Mouse (Mus musculus) embryonic facial prominence, embryonic 14.5 days (tissue): ENCODE measurements at regions not wholly inside any gene's neighbourhood (a gene's known extent, or its start where the extent isn't known, plus 50 kb on each side); places are given as distances from the start of the nearest gene placed in this dataset.

Experiments used
- ATAC-seq: fragments of 200-750 bp; cut with Nextera tagmentation; 2 replicates; pipeline ENCODE4 v1.8.0; 2017; ENCODE audit warnings: low read depth, moderate number of reproducible peaks, moderate TSS enrichment
- DNase-seq: peaks from one replicate; pipeline ENCODE4 v3.0.0-alpha.2; 2015; ENCODE audit warnings: low spot score
- H3K27ac ChIP-seq: fragments of 300-500 bp; sonication (generic); replicated peaks from 2 replicates; pipeline ENCODE4 v1.5.1; 2014; ENCODE audit warnings: low read depth, mild to moderate bottlenecking, low read length, moderate library complexity
- H3K27me3 ChIP-seq: fragments of 300-500 bp; sonication (generic); replicated peaks from 2 replicates; pipeline ENCODE4 v1.6.1; 2014; ENCODE audit warnings: low read length; ENCODE audit not compliant: control insufficient read depth, insufficient read depth
- H3K36me3 ChIP-seq: fragments of 300-500 bp; sonication (generic); 2 replicates; pipeline ENCODE4 v1.6.1; 2014; ENCODE audit warnings: low read length, mixed read lengths; ENCODE audit not compliant: control insufficient read depth, insufficient read depth
- H3K4me1 ChIP-seq: fragments of 300-500 bp; sonication (generic); 2 replicates; pipeline ENCODE4 v1.6.1; 2014; ENCODE audit warnings: antibody characterized with exemption, low read length; ENCODE audit not compliant: control insufficient read depth, insufficient read depth
- H3K4me2 ChIP-seq: fragments of 300-500 bp; sonication (generic); 2 replicates; pipeline ENCODE4 v1.6.1; 2014; ENCODE audit warnings: low read depth, mild to moderate bottlenecking, low read length, moderate library complexity, mixed read lengths
- H3K4me3 ChIP-seq: fragments of 300-500 bp; sonication (generic); 2 replicates; pipeline ENCODE4 v1.5.1; 2014; ENCODE audit warnings: low read depth, mild to moderate bottlenecking, low read length
- H3K9ac ChIP-seq: fragments of 300-500 bp; sonication (generic); 2 replicates; pipeline ENCODE4 v1.6.1; 2014; ENCODE audit warnings: low read depth, mild to moderate bottlenecking, low read length, moderate library complexity, mixed read lengths
- H3K9me3 ChIP-seq: fragments of 300-500 bp; sonication (generic); 2 replicates; pipeline ENCODE4 v1.6.1; 2016; ENCODE audit warnings: low read length; ENCODE audit not compliant: control insufficient read depth
- WGBS: fragments of 180-500 bp; shearing (Covaris S2); extraction: QIAGEN DNeasy Blood & Tissue Kit; methylation state at CpG from one replicate; pipeline ENCODE4 v1.1.7; 2014; 5-methylcytosine and 5-hydroxymethylcytosine counted together

- H3K4me2 ChIP-seq: no peak overlapping the region
- H3K27ac ChIP-seq: no peak overlapping the region
- no peak overlapping the region for H3K9ac ChIP-seq
- ATAC-seq (peak; percentile 86), DNase-seq (peak; percentile 69)
- no peaks in the 10 kb centered on the region; the same call in 1 of the 2 replicates for H3K4me1 ChIP-seq
- WGBS: 56% methylated on average over 18 of the region's 18 CpGs
- H3K27me3 ChIP-seq: no peaks in the 10 kb centered on the region
- H3K4me3 ChIP-seq: no peak overlapping the region
- no peaks in the 10 kb centered on the region for H3K9me3 ChIP-seq
- H3K36me3 ChIP-seq: no peaks in the 10 kb centered on the region
Measured at GRCm38 (mm10) chr1:63953229-63953883, 168.7 kb downstream of the Klf7 start.

- Histone ChIP-seq H3K9ac (no peak overlapping the region), H3K4me3 (no peak overlapping the region), H3K36me3 (no peaks in the 10 kb centered on the region), H3K4me2 (no peak overlapping the region), H3K4me1 (no peaks in the 10 kb centered on the region; the same call in 1 of the 2 replicates), H3K27me3 (no peaks in the 10 kb centered on the region), H3K27ac (no peak overlapping the region), H3K9me3 (no peaks in the 10 kb centered on the region)
- DNase-seq (no peak), ATAC-seq (no peak)
- 70% methylated on average over 7 of the region's 7 CpGs for WGBS
Measured at GRCm38 (mm10) chr1:63951663-63952062, 170.4 kb downstream of the Klf7 start.

GRCm38 (mm10) chr1:63947278-63947677 is 174.8 kb downstream of the Klf7 start:
- no peak overlapping the region for H3K4me3 ChIP-seq
- no peak overlapping the region for H3K4me2 ChIP-seq
- WGBS: 72% methylated on average over 1 of the region's 1 CpGs
- no peak for ATAC-seq
- no peak overlapping the region for H3K9ac ChIP-seq
- no peaks in the 10 kb centered on the region for H3K27me3 ChIP-seq
- no peaks in the 10 kb centered on the region for H3K36me3 ChIP-seq
- H3K27ac ChIP-seq: no peak overlapping the region
- DNase-seq: no peak
- H3K9me3 ChIP-seq: no peaks in the 10 kb centered on the region
- H3K4me1 ChIP-seq: no peaks in the 10 kb centered on the region

GRCm38 (mm10) chr1:63946834-63947233 is 175.2 kb downstream of the Klf7 start:
- ATAC-seq (no peak), DNase-seq (no peak)
- H3K4me1 ChIP-seq: no peaks in the 10 kb centered on the region
- WGBS: 59% methylated on average over 5 of the region's 5 CpGs
- no peaks in the 10 kb centered on the region for H3K9me3 ChIP-seq
- H3K9ac ChIP-seq: no peak overlapping the region
- H3K4me2 ChIP-seq: no peak overlapping the region
- H3K4me3 ChIP-seq: no peak overlapping the region
- no peaks in the 10 kb centered on the region for H3K27me3 ChIP-seq
- H3K27ac ChIP-seq: no peak overlapping the region
- no peaks in the 10 kb centered on the region for H3K36me3 ChIP-seq

GRCm38 (mm10) chr1:63944786-63945185 is 175.7 kb upstream of the 4933402D24Rik start:
- 67% methylated on average over 3 of the region's 3 CpGs for WGBS

GRCm38 (mm10) chr1:63938416-63938815 is 169.3 kb upstream of the 4933402D24Rik start:
- Histone ChIP-seq H3K27ac (no peak overlapping the region), H3K4me3 (no peak overlapping the region), H3K4me1 (no peaks in the 10 kb centered on the region), H3K36me3 (no peaks in the 10 kb centered on the region), H3K9me3 (no peaks in the 10 kb centered on the region), H3K9ac (no peak overlapping the region), H3K27me3 (no peaks in the 10 kb centered on the region), H3K4me2 (no peak overlapping the region)
- ATAC-seq (no peak), DNase-seq (no peak)
- 29% methylated on average over 4 of the region's 4 CpGs for WGBS

More at GRCm38 (mm10) chr1:63944786-63945185, 175.7 kb upstream of the 4933402D24Rik start:
- Histone ChIP-seq H3K4me3 (no peak overlapping the region), H3K4me2 (no peak overlapping the region), H3K27ac (no peak overlapping the region), H3K36me3 (no peaks in the 10 kb centered on the region), H3K9me3 (no peaks in the 10 kb centered on the region), H3K4me1 (no peaks in the 10 kb centered on the region), H3K9ac (no peak overlapping the region), H3K27me3 (no peaks in the 10 kb centered on the region)
- DNase-seq (no peak), ATAC-seq (no peak)

GRCm38 (mm10) chr1:63937480-63937879 is 168.4 kb upstream of the 4933402D24Rik start:
- WGBS: 77% methylated on average over 3 of the region's 3 CpGs

GRCm38 (mm10) chr1:63934570-63935280 is 165.7 kb upstream of the 4933402D24Rik start:
- WGBS: 85% methylated on average over 8 of the region's 8 CpGs
- Histone ChIP-seq H3K9me3 (no peaks in the 10 kb centered on the region), H3K4me3 (no peak overlapping the region), H3K27ac (no peak overlapping the region), H3K36me3 (no peaks in the 10 kb centered on the region), H3K4me1 (no peaks in the 10 kb centered on the region), H3K4me2 (no peak overlapping the region), H3K27me3 (no peaks in the 10 kb centered on the region), H3K9ac (no peak overlapping the region)
- ATAC-seq (no peak), DNase-seq (no peak)

More at GRCm38 (mm10) chr1:63937480-63937879, 168.4 kb upstream of the 4933402D24Rik start:
- Histone ChIP-seq H3K36me3 (no peaks in the 10 kb centered on the region), H3K9ac (no peak overlapping the region), H3K4me3 (no peak overlapping the region), H3K4me1 (no peaks in the 10 kb centered on the region), H3K27me3 (no peaks in the 10 kb centered on the region), H3K4me2 (no peak overlapping the region), H3K27ac (no peak overlapping the region), H3K9me3 (no peaks in the 10 kb centered on the region)
- ATAC-seq: no peak
- no peak for DNase-seq

GRCm38 (mm10) chr1:63932484-63932883 is 163.4 kb upstream of the 4933402D24Rik start:
- WGBS: 77% methylated on average over 9 of the region's 9 CpGs
- Histone ChIP-seq H3K27ac (no peak overlapping the region), H3K9me3 (no peaks in the 10 kb centered on the region), H3K4me1 (no peaks in the 10 kb centered on the region), H3K4me3 (no peak overlapping the region), H3K36me3 (no peaks in the 10 kb centered on the region), H3K9ac (no peak overlapping the region), H3K27me3 (no peaks in the 10 kb centered on the region), H3K4me2 (no peak overlapping the region)
- DNase-seq: no peak
- no peak for ATAC-seq
